Comparison of ENCODE assay signal across 13 mouse cellular contexts in the genomic region with DNA sequence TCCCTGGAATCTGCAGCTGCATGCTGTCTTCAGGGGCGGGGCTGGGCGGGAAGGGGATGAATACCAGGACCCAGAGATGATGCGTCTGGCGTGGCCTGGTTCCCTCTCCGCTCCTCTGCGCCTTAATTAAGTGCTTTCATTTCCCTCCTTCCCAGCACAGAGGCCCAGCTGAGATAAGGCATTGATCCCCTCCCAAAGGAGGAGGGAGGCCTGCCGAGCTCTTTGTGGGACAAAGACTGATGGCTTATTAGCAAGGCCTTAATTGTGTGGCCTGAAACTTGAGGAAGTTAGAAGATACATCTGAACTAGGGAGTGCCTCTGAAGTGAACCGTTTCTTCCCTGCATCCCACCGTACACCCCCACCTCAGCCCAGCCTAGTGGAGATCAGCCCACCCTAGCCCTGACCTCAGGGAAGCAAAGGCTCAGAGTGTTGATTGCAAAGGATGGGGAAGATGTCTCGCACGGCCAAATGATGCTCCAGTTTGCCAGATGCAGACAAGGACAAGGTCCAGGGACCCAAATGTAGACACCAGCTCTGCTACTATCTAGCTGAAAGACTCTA.
DNase-seq lines count a peak whose midpoint lies in the region; ATAC-seq and TF ChIP-seq lines count a peak whose summit lies in the region.
"Had no signal": no experiment of that assay in that cellular context is flagged by ENCODE, and none has a peak within 500 bp of the region (broad histone marks: within the 10 kb centered on the region; RNA-seq: fewer than 3 reads in every experiment).

No protein-coding gene starts in this region.

- ATAC-seq in kidney, postnatal 0 days (replicated peaks; ENCODE audit: low FRiP score, low read depth) = peak; percentile 65
- peak; percentile 64 for ATAC-seq in forebrain, embryonic 16.5 days
- ATAC-seq in erythroid progenitor cell, adult 5-6 weeks (replicated peaks; ENCODE audit: low FRiP score, poor library complexity, severe bottlenecking) = no peak
- ATAC-seq: CD4-positive, CD25-positive, alpha-beta regulatory T cell, adult 4 months had no signal

- H3K27me3 ChIP-seq in kidney, postnatal 0 days (ENCODE audit: insufficient read depth, low read length) = peaks cover 3% of the 10 kb centered on the region; the same call in 1 of the 2 replicates
- H3K27me3 ChIP-seq in forebrain, embryonic 16.5 days (replicated peaks; ENCODE audit: control insufficient read depth, insufficient read depth, low read length) = no peaks in the 10 kb centered on the region
- H3K27me3 ChIP-seq: stomach, embryonic 15.5 days had no signal

- 13% methylated on average over 11 of the region's 11 CpGs for WGBS in kidney, postnatal 0 days
- 4% methylated on average over 11 of the region's 11 CpGs for WGBS in forebrain, embryonic 16.5 days

- peak overlapping the region; percentile 37; the same call in 1 of the 2 replicates for H3K4me2 ChIP-seq in kidney, postnatal 0 days (ENCODE audit: low read length)
- no peak overlapping the region for H3K4me2 ChIP-seq in forebrain, embryonic 16.5 days (ENCODE audit: low read length)
- H3K4me2 ChIP-seq: lung, embryonic 14.5 days had no signal

- H3K4me1 ChIP-seq in kidney, postnatal 0 days (replicated peaks; ENCODE audit: insufficient read depth, low read length) = peaks cover 5% of the 10 kb centered on the region; the same call in 1 of the 2 replicates
- H3K4me1 ChIP-seq in forebrain, embryonic 16.5 days (replicated peaks; ENCODE audit: control insufficient read depth, insufficient read depth, low read length) = peaks cover 24% of the 10 kb centered on the region
- H3K4me1 ChIP-seq: limb, embryonic 12.5 days had no signal

- no peak overlapping the region for H3K9ac ChIP-seq in kidney, postnatal 0 days (ENCODE audit: low read depth, low read length)
- no peak overlapping the region for H3K9ac ChIP-seq in forebrain, embryonic 16.5 days (replicated peaks; ENCODE audit: low read depth, low read length)
- H3K9ac ChIP-seq: limb, embryonic 12.5 days; lung, embryonic 14.5 days; stomach, embryonic 15.5 days had no signal

- no peaks in the 10 kb centered on the region for H3K36me3 ChIP-seq in kidney, postnatal 0 days (ENCODE audit: insufficient read depth, low read length)
- no peaks in the 10 kb centered on the region for H3K36me3 ChIP-seq in forebrain, embryonic 16.5 days (ENCODE audit: control insufficient read depth, insufficient read depth)
- H3K36me3 ChIP-seq: limb, embryonic 12.5 days; stomach, embryonic 15.5 days had no signal

- TF ChIP-seq CTCF in kidney, postnatal 0 days (IDR thresholded peaks at IDR 0.05; ENCODE audit: low read depth) = no peak

- H3K4me3 ChIP-seq in kidney, postnatal 0 days (replicated peaks; ENCODE audit: low read depth, low read length) = no peak overlapping the region
- H3K4me3 ChIP-seq in forebrain, embryonic 16.5 days (replicated peaks; ENCODE audit: low read length) = no peak overlapping the region
- H3K4me3 ChIP-seq: layer of hippocampus, adult 2 months; limb, embryonic 12.5 days; stomach, embryonic 15.5 days had no signal

- H3K9me3 ChIP-seq in kidney, postnatal 0 days (replicated peaks; ENCODE audit: low read length) = no peaks in the 10 kb centered on the region
- no peaks in the 10 kb centered on the region for H3K9me3 ChIP-seq in forebrain, embryonic 16.5 days (ENCODE audit: control insufficient read depth, low read length)
- H3K9me3 ChIP-seq: limb, embryonic 12.5 days; stomach, embryonic 15.5 days had no signal

- H3K27ac ChIP-seq in kidney, postnatal 0 days = peak overlapping the region; percentile 73
- no peak overlapping the region for H3K27ac ChIP-seq in forebrain, embryonic 16.5 days (ENCODE audit: low read length)
- H3K27ac ChIP-seq: layer of hippocampus, adult 2 months; limb, embryonic 12.5 days; stomach, embryonic 15.5 days had no signal

- DNase-seq in kidney, postnatal 0 days (ENCODE audit: low spot score) = peak; percentile 79
- DNase-seq in kidney, adult 11 months = no peak
- peak; percentile 44 for DNase-seq in embryo, embryonic 10.5 days (ENCODE audit: low spot score)
- DNase-seq in retina, embryonic 14.5 days (ENCODE audit: low spot score) = peak; percentile 56
- DNase-seq in right cerebral cortex, postnatal 14 days = no peak
- no peak for DNase-seq in frontal cortex, postnatal 25 days (ENCODE audit: low spot score in 2 of 2)

Comparison
In these comparisons a context has a peak if more than half of its experiments do, and no peak if none do; other contexts are left out.
1. DNase-seq: peak in kidney, postnatal 0 days (single experiment), embryo, embryonic 10.5 days (single experiment) and retina, embryonic 14.5 days (single experiment); none in kidney, adult 11 months (single experiment), right cerebral cortex, postnatal 14 days (single experiment) and frontal cortex, postnatal 25 days (0 of 2).